Mouse (Mus musculus) cerebellum, adult 2 months (tissue): ENCODE results near the gene Speer4e.
"Not testable (repeated sequence)": the region's sequence is repeated elsewhere in the genome, so short reads cannot be mapped to it uniquely, and the experiment has no call there.

Experiments
- CTCF ChIP-seq: fragments of 200-500 bp; IDR thresholded peaks from 2 replicates; pipeline ENCODE4 v1.5.1; 2011; ENCODE audit warnings: low read depth, mild to moderate bottlenecking, control low read depth, low read length, moderate library complexity, borderline replicate concordance; ENCODE audit not compliant: insufficient read depth
- POLR2A ChIP-seq: fragments of 200-500 bp; IDR thresholded peaks from 2 replicates; pipeline ENCODE4 v1.6.1; 2011; ENCODE audit warnings: low read length, control low read depth, borderline replicate concordance; ENCODE audit not compliant: insufficient read depth

GRCm38 (mm10) chr5:14933721-14934120, 4.5 kb downstream of the Speer4e start:
- not testable (repeated sequence) for TF ChIP-seq POLR2A, CTCF
